Mouse (Mus musculus) adrenal gland, postnatal 36 days (tissue): Measurements from ENCODE around the gene Gps2. TPM values are rescaled to one million over a fixed set of nuclear protein-coding genes. Genes with fewer than 3 reads are reported as not detected.
"Not testable (repeated sequence)": the region's sequence is repeated elsewhere in the genome, so short reads cannot be mapped to it uniquely, and the experiment has no call there.

Experiments used
- DNase-seq, 2 experiments: peaks; one replicate each; pipeline ENCODE4 v3.0.0; 2021; ENCODE audit warnings: mixed read lengths in 1 of 2
- total RNA-seq, 2 experiments: library from RNA; stranded (reverse); gene quantifications; 2 replicates each; pipeline ENCODE4 v1.2.3; 2021

Gps2 gene
- total RNA-seq, 2 experiments from 2014 or later = 47.1 to 47.6 TPM

- no peak for DNase-seq
Measured at GRCm38 (mm10) chr11:69936156-69936555, 22.5 kb downstream of the Gps2 start.

DNA sequence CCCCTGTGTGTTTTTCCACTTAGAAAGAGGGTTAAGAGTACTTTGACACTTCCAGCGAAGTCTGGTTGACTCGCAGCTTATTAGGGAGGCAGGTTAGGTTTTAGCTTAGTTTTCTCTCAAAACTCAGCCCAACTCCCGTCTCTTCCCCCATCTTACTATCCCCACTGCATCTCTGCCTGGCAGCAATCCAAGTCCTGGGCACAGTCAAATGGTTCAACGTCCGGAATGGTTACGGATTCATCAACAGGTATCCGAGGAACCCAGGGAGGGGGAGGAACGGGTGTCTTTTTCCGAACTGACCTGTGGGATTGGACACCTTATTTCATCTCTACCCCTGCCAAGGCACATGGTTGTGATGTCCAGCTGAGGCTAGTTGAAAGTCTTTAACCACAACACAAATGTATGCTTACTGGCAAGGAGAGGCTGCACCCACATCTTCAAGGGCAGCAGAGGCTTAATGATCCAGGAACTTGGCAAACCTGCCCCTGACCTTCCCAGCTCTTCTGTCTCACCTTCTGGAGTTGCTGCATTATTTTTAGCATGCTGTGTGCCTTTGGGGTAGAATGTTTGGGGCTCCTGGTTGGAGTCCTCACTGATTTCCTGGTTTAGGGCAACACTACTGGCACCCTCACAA lies 23.1 kb downstream of the Gps2 start:
- DNase-seq = no peak

DNA sequence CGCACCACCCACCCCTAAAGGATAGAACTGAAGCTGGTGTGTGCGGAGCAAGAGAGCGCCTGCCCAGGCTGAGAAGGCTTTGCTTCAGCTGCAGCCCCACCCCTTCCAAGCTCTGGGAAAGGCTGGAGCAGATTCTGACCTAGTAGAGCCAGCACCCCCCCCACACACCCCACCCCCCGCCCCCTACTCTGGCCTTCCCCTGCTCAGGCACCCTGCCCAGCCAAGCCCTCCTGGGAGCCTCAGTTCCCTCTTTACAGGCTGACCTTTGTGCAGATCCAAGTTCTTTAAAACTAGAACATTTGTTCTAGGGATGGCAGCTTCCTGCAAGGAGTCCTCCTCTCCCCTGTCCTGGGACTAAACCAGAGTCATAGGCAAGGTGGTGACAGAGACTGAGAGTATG lies 23.7 kb downstream of the Gps2 start:
- peak in 1 of 2 experiments; percentile 59 for DNase-seq

- no peak for DNase-seq
Measured at GRCm38 (mm10) chr11:69937834-69938233, 24.1 kb downstream of the Gps2 start.

DNA sequence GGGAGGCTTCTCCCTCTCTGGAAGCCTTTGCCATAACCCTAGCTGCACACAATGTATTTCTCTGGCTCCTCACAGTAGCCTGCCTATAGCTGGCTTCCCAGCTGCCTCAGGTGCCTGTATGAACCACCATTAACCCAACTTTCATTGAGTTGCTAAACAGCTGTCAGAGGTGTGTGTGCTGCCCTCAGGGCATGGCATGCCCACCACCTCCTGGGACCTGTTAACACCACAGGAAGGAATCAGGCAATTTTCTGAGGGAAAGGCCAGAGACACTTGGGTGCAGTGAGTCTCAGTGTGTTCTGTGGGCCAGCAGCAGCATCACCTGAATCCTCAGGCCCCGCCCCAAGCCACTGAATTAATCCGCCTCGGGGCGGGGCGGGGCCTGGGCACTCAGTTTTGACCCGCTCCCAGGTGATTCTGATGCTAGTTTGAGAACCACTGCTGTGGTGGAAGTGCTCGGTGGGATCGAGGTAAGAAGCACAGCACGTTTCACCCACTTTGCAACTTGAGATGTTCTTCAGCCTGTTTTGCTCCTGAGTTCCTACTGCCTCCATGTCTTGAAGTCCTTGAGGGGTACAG lies 24.8 kb downstream of the Gps2 start:
- no peak for DNase-seq

DNA sequence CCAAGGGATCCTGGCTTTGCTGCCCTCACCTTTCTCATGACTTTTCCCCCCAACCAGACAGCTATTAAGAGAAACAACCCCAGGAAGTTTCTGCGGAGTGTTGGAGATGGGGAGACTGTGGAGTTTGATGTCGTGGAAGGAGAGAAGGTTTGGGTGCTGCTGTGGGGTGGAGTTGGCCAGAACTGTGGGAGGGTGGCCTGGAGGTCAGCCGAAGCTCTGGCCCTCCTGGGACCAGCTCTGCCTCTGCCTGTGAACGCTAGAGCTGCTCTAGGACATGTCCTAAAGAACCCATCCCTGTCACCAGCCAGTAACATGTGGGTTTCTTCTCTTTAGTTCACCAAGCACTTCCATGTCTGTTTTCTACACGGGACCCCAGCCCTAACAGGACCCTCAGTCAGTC lies 25.5 kb downstream of the Gps2 start:
- DNase-seq = no peak

GRCm38 (mm10) chr11:69939731-69940130 lies 26.0 kb downstream of the Gps2 start:
- no peak for DNase-seq

- DNase-seq = no peak
Measured at GRCm38 (mm10) chr11:69940962-69941361, 27.3 kb downstream of the Gps2 start.

- peak; percentile 73 to 75 for DNase-seq
Measured at GRCm38 (mm10) chr11:69945216-69945615, 31.5 kb downstream of the Gps2 start.

DNA sequence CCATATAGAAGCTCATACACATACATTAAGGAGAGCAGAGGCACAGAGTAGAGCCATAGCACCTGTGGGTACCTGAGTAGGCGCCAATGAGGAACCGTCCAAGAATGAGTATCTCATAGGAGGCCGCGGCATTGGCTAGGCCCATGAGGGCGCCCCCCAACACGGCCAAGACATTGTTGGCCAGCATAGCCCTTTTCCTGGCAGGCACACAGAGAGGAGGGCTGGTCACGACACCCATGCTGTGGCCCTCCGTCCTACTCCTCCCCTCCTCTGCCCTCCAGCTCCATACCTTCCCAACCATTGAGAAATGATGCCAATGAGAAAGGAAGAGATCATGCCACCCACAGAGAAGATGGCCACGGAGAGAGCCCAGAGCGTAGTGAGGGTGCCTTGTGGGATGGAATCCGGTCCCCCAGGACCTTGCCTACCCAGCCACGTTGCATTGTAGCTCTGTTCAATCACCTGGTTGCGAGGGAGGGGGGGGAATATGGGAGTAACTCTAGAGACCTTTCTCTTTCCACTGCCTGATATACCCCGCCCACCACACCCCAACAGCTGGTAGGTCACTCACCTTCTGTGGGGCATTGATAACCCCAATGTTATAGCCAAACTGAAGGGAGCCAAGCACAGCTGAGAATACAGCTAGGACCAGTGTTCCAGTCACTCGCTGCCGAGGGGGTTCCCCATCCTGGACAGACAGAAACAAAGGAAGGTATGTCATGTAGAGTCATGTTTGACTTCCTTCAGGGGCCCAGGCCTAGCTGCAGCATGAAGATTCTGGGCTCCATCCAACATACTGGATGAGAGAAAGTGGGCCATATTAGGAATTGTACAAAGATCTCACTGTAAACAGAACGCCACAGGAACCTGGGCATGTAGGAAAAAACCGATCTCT lies 32.6 kb downstream of the Gps2 start:
- DNase-seq = no peak

DNA sequence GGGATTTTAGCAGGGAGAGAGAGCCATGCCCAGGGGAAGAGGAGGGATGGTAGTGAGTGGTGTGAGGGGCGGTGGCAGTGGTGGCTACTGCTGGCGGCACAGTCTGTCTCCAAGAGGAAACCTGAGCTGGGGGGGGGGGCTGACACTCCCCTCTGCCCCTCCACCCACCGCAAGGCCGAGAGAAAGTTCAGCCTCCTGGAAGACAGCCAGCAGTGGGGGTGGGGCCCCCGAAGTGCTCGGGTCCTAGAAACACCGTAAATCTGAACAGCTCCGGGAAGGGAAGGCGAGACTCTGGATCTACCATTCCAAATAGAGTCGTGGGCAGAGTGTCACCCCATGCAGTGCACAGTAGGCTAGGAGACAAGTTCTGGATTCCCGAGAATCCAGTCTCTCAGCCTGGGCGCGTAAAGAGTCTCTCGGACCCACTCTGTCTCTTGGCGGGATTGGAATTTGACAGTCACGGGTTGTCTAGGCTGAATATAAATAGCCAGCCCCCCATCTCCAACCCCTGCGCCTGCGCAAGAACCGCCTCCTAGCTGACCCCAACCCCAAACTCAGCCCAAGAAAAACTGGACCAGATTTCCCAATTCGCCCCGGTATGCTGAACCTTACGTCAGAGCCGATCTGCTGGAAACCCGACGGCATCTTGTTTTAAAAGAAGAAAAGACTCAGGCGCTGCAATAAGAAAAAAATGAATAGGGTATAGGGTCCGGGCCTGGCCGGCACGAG lies 33.8 kb downstream of the Gps2 start:
- DNase-seq = peak; percentile 62 to 80

GRCm38 (mm10) chr11:69948066-69948762 lies 34.5 kb downstream of the Gps2 start, which contains the start of gene Slc2a4:
TSS of gene Slc2a4 (minus strand) at chr11:69948188.
- DNase-seq = peak; percentile 94 to 97

DNA sequence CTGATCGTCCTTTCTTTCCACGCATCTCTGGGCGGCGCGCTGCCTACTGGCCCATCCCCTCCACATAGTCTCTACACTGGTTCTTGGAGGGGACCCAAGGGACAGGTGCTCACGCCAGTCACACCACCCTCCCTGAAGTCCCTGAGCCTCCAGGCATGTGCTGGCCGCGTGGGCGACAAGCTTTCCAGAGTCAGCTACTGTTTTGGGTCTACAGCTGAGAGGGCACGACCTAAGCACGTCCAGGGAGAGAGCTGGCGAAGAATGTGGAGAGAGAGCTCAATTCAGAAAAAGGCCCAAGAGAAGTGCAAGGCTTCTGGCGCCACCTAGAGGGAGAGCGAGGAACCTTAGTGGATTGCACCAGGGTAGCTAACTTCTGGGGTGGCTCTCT lies 35.1 kb downstream of the Gps2 start:
- DNase-seq = peak; percentile 88 to 90

- peak in 1 of 2 experiments; percentile 41 for DNase-seq
Measured at GRCm38 (mm10) chr11:69950807-69951459, 37.2 kb downstream of the Gps2 start.

DNA sequence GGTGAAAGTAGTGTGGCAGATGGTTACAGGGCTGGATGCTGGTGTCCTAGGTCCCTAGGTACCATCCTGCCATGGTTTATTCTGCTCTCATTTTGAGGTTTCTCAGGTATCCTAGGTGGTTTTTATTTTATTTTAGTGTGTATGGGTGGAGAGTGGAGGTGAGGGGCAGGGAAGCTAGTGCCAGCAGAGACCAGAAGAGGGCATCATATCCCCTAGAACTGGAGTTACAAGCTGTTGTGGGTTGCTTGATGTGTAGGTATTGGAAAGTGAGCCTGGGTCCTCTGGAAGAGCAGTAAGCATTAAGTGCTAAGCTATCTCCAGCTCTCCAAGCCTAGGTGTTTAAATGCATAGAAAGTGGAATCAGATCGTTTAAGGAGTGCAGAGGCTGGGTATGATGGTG lies 38.6 kb downstream of the Gps2 start:
- no peak for DNase-seq

- no peak for DNase-seq
Measured at GRCm38 (mm10) chr11:69953267-69953915, 39.7 kb downstream of the Gps2 start.

DNA sequence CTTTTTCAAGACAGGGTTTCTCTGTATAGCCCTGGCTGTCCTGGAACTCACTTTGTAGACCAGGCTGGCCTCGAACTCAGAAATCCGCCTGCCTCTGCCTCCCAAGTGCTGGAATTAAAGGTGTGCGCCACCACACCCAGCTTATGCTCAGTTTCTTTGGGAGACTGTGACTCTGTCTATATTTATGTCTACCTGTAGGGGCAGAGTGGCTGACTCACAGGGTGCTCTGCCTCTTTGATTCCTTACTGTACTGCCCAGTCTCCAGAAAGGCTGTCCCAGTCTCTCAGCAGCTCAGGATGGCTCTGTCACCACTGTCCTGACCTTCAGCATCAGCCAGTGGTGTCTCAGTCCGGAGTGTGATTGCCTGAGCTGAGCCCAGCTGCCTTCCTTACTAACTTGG lies 41.9 kb downstream of the Gps2 start:
- not testable (repeated sequence) for DNase-seq

GRCm38 (mm10) chr11:69956218-69956617 lies 42.5 kb downstream of the Gps2 start:
- DNase-seq = no peak

- DNase-seq = no peak
Measured at GRCm38 (mm10) chr11:69960616-69961015, 46.9 kb downstream of the Gps2 start.

DNA sequence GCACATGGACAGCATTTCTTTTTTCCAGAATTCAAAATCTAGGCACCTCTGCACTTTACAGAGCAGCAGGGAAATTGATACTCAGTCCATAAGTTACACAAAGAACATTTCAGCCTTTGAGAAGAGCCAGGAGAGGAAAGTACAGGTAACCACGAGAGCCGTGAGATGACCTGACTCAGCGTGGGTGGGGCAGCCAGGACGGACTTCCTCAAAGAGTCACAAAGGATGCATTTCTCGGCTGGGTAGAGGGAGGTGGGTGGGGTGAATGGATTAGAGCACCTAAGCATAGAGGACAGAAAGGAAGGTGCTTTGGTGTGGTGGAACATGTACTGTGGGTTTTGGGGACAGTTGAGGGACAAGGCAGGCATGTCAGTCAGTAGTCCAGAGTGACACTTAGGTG lies 48.2 kb downstream of the Gps2 start:
- no peak for DNase-seq
